Mouse (Mus musculus) stomach, postnatal 0 days (tissue): Measurements from ENCODE around the gene Acad11. TPM values are rescaled to one million over a fixed set of nuclear protein-coding genes. Genes with fewer than 3 reads are reported as not detected.

Experiments
- ATAC-seq: fragments of 200-750 bp; cut with Nextera tagmentation; 2 replicates; pipeline ENCODE4 v1.8.0; 2017; ENCODE audit not compliant: low FRiP score, low TSS enrichment
- DNase-seq: peaks from one replicate; pipeline ENCODE4 v3.0.0-alpha.2; 2016; ENCODE audit warnings: low spot score
- H3K27ac ChIP-seq: fragments of 300-500 bp; sonication (generic); replicated peaks from 2 replicates; pipeline ENCODE4 v1.5.1; 2014; ENCODE audit warnings: mild to moderate bottlenecking, control low read depth
- H3K27me3 ChIP-seq: fragments of 300-500 bp; sonication (generic); 2 replicates; pipeline ENCODE4 v1.6.1; 2014; ENCODE audit warnings: low read length; ENCODE audit not compliant: control insufficient read depth, insufficient read depth
- H3K36me3 ChIP-seq: fragments of 300-500 bp; sonication (generic); 2 replicates; pipeline ENCODE4 v1.6.1; 2014; ENCODE audit warnings: low read length, mixed read lengths; ENCODE audit not compliant: control insufficient read depth, insufficient read depth
- H3K4me1 ChIP-seq: fragments of 300-500 bp; sonication (generic); replicated peaks from 2 replicates; pipeline ENCODE4 v1.6.1; 2014; ENCODE audit warnings: antibody characterized with exemption; ENCODE audit not compliant: control insufficient read depth, insufficient read depth
- H3K4me2 ChIP-seq: fragments of 300-500 bp; sonication (generic); replicated peaks from 2 replicates; pipeline ENCODE4 v1.6.1; 2014; ENCODE audit warnings: low read depth, mild to moderate bottlenecking, control low read depth, moderate library complexity
- H3K4me3 ChIP-seq: fragments of 300-500 bp; sonication (generic); 2 replicates; pipeline ENCODE4 v1.5.1; 2014; ENCODE audit warnings: low read depth, low read length, control low read depth
- H3K9ac ChIP-seq: fragments of 300-500 bp; sonication (generic); 2 replicates; pipeline ENCODE4 v1.6.1; 2014; ENCODE audit warnings: mild to moderate bottlenecking, low read length, control low read depth, mixed read lengths
- H3K9me3 ChIP-seq: fragments of 300-500 bp; sonication (generic); 2 replicates; pipeline ENCODE4 v1.6.1; 2016; ENCODE audit warnings: low read length; ENCODE audit not compliant: control insufficient read depth
- CTCF ChIP-seq: IDR thresholded peaks from 2 replicates; pipeline ENCODE4 v1.5.1; 2016; ENCODE audit warnings: antibody characterized with exemption, low read depth, mild to moderate bottlenecking, moderate library complexity
- EP300 ChIP-seq: optimal IDR thresholded peaks from 2 replicates; pipeline ENCODE3; 2016; ENCODE audit warnings: antibody characterized with exemption
- WGBS: fragments of 180-500 bp; shearing (Covaris S2); extraction: QIAGEN DNeasy Blood & Tissue Kit; methylation state at CpG from one replicate; pipeline ENCODE4 v1.1.7; 2014; 5-methylcytosine and 5-hydroxymethylcytosine counted together
- polyA plus RNA-seq: library from polyadenylated mRNA; unstranded; fragments of >200 nt; fragmentation: Nextera tagmentation; extraction: Ambion mirVana; gene quantifications from 2 replicates; pipeline ENCODE4 v1.2.1, GENCODE M21; 2015

The Acad11 gene
- polyA plus RNA-seq, 1 experiment from 2014 or later = 24.2 TPM

DNA sequence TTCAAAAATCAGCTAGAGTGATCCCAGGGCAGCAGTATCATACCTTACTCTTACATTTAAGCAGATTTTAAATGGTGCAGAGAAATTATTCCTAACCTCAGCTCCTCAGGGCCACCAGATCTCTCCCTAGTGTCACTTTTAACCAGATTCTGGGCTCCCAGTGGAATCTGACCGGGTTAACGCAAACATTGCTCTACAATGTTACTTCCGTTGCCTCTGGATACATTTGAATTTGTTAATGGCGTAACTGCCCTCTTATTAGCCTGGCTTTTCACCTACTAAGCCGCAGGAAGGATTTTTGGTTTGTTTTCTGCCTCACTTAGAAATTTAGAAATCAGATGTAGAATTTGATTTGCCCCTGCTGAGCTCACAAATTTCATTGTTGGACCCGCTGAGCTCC lies 28.5 kb upstream of the Acad11 start:
- Histone ChIP-seq H3K9me3 (no peaks in the 10 kb centered on the region), H3K9ac (no peak overlapping the region), H3K27me3 (no peaks in the 10 kb centered on the region), H3K4me1 (no peaks in the 10 kb centered on the region), H3K4me3 (no peak overlapping the region), H3K27ac (no peak overlapping the region), H3K36me3 (peaks cover 16% of the 10 kb centered on the region; the same call in 1 of the 2 replicates), H3K4me2 (no peak overlapping the region)
- no peak for ATAC-seq
- DNase-seq = no peak
- WGBS = 61% methylated on average over 6 of the region's 6 CpGs
- no peak for TF ChIP-seq CTCF
- TF ChIP-seq EP300 = no peak

DNA sequence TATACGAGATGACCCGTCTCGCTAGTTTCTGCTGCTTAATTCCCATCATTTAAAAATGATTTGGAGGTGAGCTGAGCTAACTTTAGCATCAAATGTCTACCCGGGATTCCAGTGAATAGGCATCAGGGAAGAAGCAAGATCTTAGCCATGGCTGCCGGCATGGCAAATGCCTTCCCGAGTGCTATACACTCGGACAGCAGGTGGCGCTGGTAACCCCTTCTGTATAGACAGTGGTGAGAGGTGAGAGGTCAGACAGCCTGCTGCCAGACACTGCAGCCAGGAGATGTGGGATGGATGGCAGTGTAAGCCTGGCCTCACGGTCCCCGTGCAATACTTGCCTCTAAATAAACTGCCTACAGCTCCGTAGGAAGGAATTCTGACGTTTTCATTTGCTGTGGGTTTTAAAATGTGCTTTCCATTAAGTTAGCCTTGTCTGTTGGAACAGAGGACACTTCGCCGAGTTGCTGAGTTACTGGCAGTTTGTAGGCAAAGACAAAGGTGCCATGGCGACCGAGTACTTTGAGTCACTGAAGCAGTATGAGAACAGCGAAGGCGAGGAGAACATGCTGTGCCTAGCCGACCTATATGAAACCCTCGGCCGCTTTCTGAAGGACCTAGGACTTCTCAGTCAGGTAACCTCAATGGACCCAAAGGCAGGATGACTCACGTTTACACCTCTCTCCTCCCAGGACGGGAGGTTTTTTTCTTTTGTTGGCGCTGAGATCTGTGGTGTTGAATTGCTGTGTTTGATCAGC lies 27.7 kb upstream of the Acad11 start:
- no peak overlapping the region for H3K4me3 ChIP-seq
- peak; percentile 86 for TF ChIP-seq CTCF
- TF ChIP-seq EP300 = no peak
- H3K36me3 ChIP-seq = peaks cover 16% of the 10 kb centered on the region; the same call in 1 of the 2 replicates
- 45% methylated on average over 24 of the region's 24 CpGs for WGBS
- no peak overlapping the region for H3K9ac ChIP-seq
- H3K4me1 ChIP-seq = no peaks in the 10 kb centered on the region
- ATAC-seq (peak; percentile 76), DNase-seq (peak; percentile 81)
- H3K27me3 ChIP-seq = no peaks in the 10 kb centered on the region
- H3K4me2 ChIP-seq = no peak overlapping the region
- no peak overlapping the region for H3K27ac ChIP-seq
- H3K9me3 ChIP-seq = no peaks in the 10 kb centered on the region

DNA sequence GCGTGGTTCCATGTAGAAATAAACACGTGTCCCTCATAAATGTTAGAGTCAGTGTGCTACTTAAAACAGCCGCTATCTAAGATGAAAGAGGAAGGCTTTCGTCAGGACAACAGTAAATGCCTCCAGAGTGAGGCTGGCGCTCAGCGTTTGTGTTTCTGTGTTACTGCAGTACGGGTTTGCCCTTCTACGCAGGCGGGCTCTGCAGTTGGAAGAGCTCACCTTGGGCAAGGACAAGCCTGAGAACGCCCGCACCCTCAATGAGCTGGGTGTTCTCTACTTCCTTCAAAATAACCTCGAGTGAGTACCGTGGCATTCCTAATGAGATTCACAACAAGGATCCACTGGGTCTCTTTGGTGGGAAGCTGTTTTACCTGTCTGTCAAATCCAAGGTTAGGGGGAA lies 24.9 kb upstream of the Acad11 start:
- Histone ChIP-seq H3K27me3 (no peaks in the 10 kb centered on the region), H3K9ac (no peak overlapping the region), H3K27ac (no peak overlapping the region), H3K9me3 (no peaks in the 10 kb centered on the region), H3K4me3 (no peak overlapping the region), H3K4me2 (no peak overlapping the region), H3K36me3 (peaks cover 16% of the 10 kb centered on the region; the same call in 1 of the 2 replicates), H3K4me1 (no peaks in the 10 kb centered on the region)
- DNase-seq (no peak), ATAC-seq (no peak)
- TF ChIP-seq CTCF (no peak), EP300 (no peak)
- WGBS = 89% methylated on average over 13 of the region's 13 CpGs

DNA sequence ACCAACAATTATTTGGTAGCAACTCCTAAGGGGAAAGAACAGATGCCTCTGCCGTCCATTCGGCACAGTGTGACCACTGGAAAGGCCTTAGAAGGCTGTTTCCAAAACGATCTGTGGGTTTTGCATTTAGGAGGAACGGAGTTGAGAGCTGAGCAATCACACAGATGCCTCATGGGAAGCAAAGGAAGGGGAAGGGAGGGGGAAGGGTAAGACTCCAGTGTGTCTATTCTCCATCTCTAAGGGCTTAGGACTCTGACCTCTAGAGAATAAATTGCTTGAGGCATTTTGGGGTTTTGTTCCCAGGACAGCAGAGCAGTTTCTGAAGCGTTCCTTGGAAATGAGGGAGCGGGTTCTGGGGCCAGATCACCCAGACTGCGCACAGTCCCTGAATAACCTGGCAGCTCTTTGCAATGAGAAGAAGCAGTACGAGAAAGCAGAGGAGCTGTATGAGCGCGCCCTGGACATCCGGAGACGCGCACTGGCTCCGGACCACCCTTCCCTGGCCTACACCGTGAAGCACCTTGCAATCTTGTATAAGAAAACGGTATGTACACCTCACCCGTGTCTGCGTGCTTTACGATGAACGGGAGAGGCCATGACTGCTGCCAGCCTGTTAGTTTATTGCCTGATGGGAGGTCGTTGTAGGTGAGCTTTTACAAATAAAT lies 24.0 kb upstream of the Acad11 start:
- Histone ChIP-seq H3K4me2 (no peak overlapping the region), H3K4me1 (no peaks in the 10 kb centered on the region), H3K9ac (no peak overlapping the region), H3K4me3 (no peak overlapping the region), H3K27me3 (no peaks in the 10 kb centered on the region), H3K9me3 (no peaks in the 10 kb centered on the region), H3K27ac (no peak overlapping the region), H3K36me3 (peaks cover 16% of the 10 kb centered on the region; the same call in 1 of the 2 replicates)
- WGBS = 91% methylated on average over 21 of the region's 21 CpGs
- DNase-seq = no peak
- no peak for TF ChIP-seq CTCF
- TF ChIP-seq EP300 = no peak
- no peak for ATAC-seq

DNA sequence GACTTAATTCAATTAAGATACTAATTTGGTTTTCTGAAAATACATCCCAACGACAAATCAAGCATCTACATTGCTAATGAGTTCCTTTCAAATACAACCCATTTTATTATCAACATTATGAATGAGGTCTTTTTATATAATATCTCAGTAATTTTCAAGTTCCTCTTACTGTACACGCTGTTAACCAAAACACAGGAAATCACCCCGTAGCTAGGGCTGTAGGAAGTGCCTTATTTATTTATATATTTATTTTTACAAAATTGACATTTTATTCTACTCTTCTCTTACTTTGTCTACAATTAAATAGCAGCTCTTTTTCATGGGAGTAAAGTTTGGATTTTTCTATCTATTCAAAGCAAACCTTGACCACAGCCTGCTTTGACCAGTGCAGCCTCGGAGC lies 23.4 kb upstream of the Acad11 start:
- no peak overlapping the region for H3K9ac ChIP-seq
- H3K27ac ChIP-seq = no peak overlapping the region
- ATAC-seq = no peak
- no peaks in the 10 kb centered on the region for H3K9me3 ChIP-seq
- peaks cover 16% of the 10 kb centered on the region; the same call in 1 of the 2 replicates for H3K36me3 ChIP-seq
- H3K4me1 ChIP-seq = no peaks in the 10 kb centered on the region
- no peak overlapping the region for H3K4me3 ChIP-seq
- WGBS = 81% methylated on average over 4 of the region's 4 CpGs
- H3K4me2 ChIP-seq = no peak overlapping the region
- TF ChIP-seq EP300 (no peak), CTCF (no peak)
- DNase-seq = no peak
- H3K27me3 ChIP-seq = no peaks in the 10 kb centered on the region

DNA sequence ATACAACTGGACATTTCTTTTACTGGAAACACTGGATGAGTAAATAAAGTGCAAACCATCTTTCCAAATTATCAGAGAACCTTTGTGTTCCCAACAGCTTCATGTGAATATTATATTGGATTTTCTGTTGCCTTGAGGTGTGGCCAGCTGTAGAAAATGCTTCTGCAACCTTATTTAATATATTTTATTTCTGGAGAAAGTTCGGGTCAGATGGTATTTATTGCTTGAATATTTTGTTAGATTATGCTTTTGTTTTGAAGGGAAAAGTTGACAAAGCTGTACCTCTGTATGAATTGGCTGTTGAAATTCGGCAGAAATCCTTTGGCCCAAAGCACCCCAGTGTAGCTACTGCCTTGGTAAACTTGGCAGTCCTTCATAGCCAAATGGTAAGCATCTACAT lies 22.8 kb upstream of the Acad11 start, which contains the start of gene Gm28305:
Gene Gm28305, plus strand, starts transcription at position 301 of the 400 bp plus-strand sequence.
- WGBS = 70% methylated on average over 2 of the region's 2 CpGs
- no peaks in the 10 kb centered on the region for H3K27me3 ChIP-seq
- no peaks in the 10 kb centered on the region for H3K9me3 ChIP-seq
- no peak within 1 kb of the TSS for H3K4me2 ChIP-seq
- no peak for ATAC-seq
- no peak within 1 kb of the TSS for H3K27ac ChIP-seq
- no peak within 1 kb of the TSS for H3K9ac ChIP-seq
- no peak for DNase-seq
- H3K4me1 ChIP-seq = no peaks in the 10 kb centered on the region
- H3K4me3 ChIP-seq = no peak within 1 kb of the TSS
- TF ChIP-seq EP300 (no peak), CTCF (no peak)
- H3K36me3 ChIP-seq = peaks cover 16% of the 10 kb centered on the region; the same call in 1 of the 2 replicates
